Mouse (Mus musculus): ENCODE data around the gene Ppp1r3a.
"Not testable (repeated sequence)": the region's sequence is repeated elsewhere in the genome, so short reads cannot be mapped to it uniquely, and the experiment has no call there.

Ppp1r3a gene

GRCm38 (mm10) chr6:14754901-14755591, at the start of gene Ppp1r3a:
TSS of gene Ppp1r3a (minus strand) at chr6:14755274.
- DNase-seq (ENCODE audit: low read depth, low spot score): no peak

GRCm38 (mm10) chr6:14787157-14787938, 32.3 kb upstream of the Ppp1r3a start:
- no peak for DNase-seq (ENCODE audit: low read depth, low spot score)

- DNase-seq (ENCODE audit: low read depth, low spot score): no peak
These were observed 22.8 kb upstream of the Ppp1r3a start for GRCm38 (mm10) chr6:14777920-14778319.

GRCm38 (mm10) chr6:14771717-14772116, 16.6 kb upstream of the Ppp1r3a start:
- no peak for DNase-seq (ENCODE audit: low read depth, low spot score)

GRCm38 (mm10) chr6:14757486-14757885, 2.4 kb upstream of the Ppp1r3a start:
- DNase-seq (ENCODE audit: low read depth, low spot score): no peak

GRCm38 (mm10) chr6:14753512-14753911, 1.6 kb downstream of the Ppp1r3a start:
- no peak for DNase-seq (ENCODE audit: low read depth, low spot score)

GRCm38 (mm10) chr6:14752211-14752610, 2.9 kb downstream of the Ppp1r3a start:
- no peak for DNase-seq (ENCODE audit: low read depth, low spot score)

- no peak for DNase-seq (ENCODE audit: low read depth, low spot score)
These were observed 8.1 kb downstream of the Ppp1r3a start for GRCm38 (mm10) chr6:14747000-14747399.

GRCm38 (mm10) chr6:14736017-14736416, 19.1 kb downstream of the Ppp1r3a start:
- no peak for DNase-seq (ENCODE audit: low read depth, low spot score)

- no peak for DNase-seq (ENCODE audit: low read depth, low spot score)
These were observed 24.1 kb downstream of the Ppp1r3a start for GRCm38 (mm10) chr6:14731011-14731410.

- no peak for DNase-seq (ENCODE audit: low read depth, low spot score)
These were observed 34.2 kb downstream of the Ppp1r3a start for GRCm38 (mm10) chr6:14720772-14721414.

GRCm38 (mm10) chr6:14720110-14720771, 34.8 kb downstream of the Ppp1r3a start:
- DNase-seq (ENCODE audit: low read depth, low spot score): no peak

- DNase-seq (ENCODE audit: low read depth, low spot score): no peak
These were observed 39.7 kb downstream of the Ppp1r3a start for GRCm38 (mm10) chr6:14715129-14715989.

- no peak for DNase-seq (ENCODE audit: low read depth, low spot score)
These were observed 42.9 kb downstream of the Ppp1r3a start for GRCm38 (mm10) chr6:14712146-14712545.

- DNase-seq (ENCODE audit: low read depth, low spot score): no peak
These were observed 55.0 kb downstream of the Ppp1r3a start for GRCm38 (mm10) chr6:14700030-14700429.

- not testable (repeated sequence) for DNase-seq (ENCODE audit: low read depth, low spot score)
These were observed 75.7 kb downstream of the Ppp1r3a start for GRCm38 (mm10) chr6:14679231-14679887.

GRCm38 (mm10) chr6:14668966-14669365, 86.1 kb downstream of the Ppp1r3a start:
- DNase-seq (ENCODE audit: low read depth, low spot score): not testable (repeated sequence)

- not testable (repeated sequence) for DNase-seq (ENCODE audit: low read depth, low spot score)
These were observed 87.4 kb downstream of the Ppp1r3a start for GRCm38 (mm10) chr6:14667651-14668050.

All from ZHBTc4 (cell line).